Mouse (Mus musculus): Measurements from ENCODE around the gene Tlcd2.
"Not testable (repeated sequence)": the region's sequence is repeated elsewhere in the genome, so short reads cannot be mapped to it uniquely, and the experiment has no call there.

Tlcd2 gene

GRCm38 (mm10) chr11:75450304-75450908 is 11.1 kb upstream of the Tlcd2 start:
- DNase-seq (ENCODE audit: low spot score in 2 of 2), result peak; percentile 49 to 67

DNA sequence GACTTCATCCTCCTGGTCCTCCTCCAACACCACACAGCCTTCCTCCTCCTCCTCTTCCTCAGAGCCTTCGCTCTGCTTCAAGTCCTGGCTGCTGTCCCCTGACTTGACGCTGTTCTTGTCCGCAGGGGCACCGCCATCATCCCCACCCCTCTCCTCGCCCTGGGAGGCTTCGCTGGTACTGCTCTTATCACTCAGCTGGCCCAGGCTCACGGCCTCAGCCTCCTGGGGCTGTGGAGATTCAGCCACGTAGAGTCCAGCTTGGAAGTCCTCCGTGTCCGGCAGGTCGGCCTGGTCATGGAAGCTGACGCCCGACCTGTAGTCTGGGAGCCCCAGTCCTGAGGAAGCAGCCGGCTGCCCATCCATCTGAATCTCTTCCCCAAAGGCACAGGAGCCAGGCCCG is 10.6 kb upstream of the Tlcd2 start:
- DNase-seq (ENCODE audit: low spot score in 2 of 2), result peak; percentile 47 to 76

GRCm38 (mm10) chr11:75452081-75452480 is 9.4 kb upstream of the Tlcd2 start:
- no peak for DNase-seq (ENCODE audit: low spot score in 2 of 2)

DNA sequence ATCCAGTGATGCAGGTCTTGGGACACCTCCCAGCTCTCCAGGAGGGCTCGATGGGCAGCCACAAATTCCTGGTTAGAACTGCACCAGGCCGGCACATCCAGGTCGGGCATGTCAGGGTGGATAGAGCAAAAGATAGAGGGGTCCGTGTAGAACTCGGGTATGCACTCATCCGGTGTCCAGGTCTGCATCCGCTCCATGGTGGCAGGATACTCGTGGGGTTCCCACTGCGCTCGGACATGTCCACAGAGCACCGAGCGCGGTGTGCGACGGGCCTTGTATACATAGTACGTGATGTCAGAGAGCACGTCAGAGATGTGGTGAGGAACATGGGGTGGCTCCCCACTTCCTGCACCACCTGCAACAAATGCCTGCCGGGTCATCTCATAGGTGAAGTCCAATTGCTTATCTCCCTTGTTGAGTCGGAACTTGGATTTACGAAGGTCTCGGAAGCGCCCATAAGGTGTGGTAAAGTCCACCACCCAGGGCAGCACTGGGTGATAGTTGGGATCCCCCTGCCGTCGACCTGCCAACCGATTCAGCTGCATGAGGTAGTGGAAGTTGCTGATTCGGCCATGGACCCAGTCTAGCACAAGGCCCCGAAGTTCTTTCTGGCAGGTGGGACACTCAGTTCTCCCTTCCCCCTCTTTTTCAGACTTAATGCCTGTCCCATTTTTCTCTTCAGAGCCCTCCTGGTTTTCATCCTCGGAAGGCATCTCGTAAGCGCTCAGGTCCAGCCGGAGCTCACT is 8.5 kb upstream of the Tlcd2 start:
- no peak for DNase-seq (ENCODE audit: low spot score in 2 of 2)

GRCm38 (mm10) chr11:75453991-75454930 is 7.3 kb upstream of the Tlcd2 start, which contains the start of gene Wdr81:
Gene Wdr81 (minus strand): TSS chr11:75454717.
- peak; percentile 85 to 91 for DNase-seq (ENCODE audit: low spot score in 2 of 2)

GRCm38 (mm10) chr11:75455041-75455736 is 6.3 kb upstream of the Tlcd2 start:
- no peak for DNase-seq (ENCODE audit: low spot score in 2 of 2)

DNA sequence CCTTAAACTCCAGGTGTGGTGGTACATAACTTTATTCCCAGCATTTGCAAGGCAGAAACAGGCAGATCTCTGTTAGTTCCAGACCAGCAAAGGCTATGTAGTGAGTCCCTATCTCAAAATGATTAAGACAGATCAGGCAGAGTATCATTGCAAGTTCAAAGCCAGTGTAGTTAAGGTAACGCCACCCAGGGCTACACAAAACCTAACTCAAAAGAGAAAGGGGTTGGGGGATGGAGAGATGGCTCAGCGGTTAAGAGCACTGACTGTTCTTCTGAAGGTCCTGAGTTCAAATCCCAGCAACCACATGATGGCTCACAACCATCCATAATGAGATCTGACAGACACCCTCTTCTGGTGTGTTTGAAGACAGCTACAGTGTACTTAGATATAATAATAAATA is 5.5 kb upstream of the Tlcd2 start:
- not testable (repeated sequence) for DNase-seq (ENCODE audit: low spot score in 2 of 2)

GRCm38 (mm10) chr11:75456440-75456871 is 5.1 kb upstream of the Tlcd2 start:
- no peak for DNase-seq (ENCODE audit: low spot score in 2 of 2)

DNA sequence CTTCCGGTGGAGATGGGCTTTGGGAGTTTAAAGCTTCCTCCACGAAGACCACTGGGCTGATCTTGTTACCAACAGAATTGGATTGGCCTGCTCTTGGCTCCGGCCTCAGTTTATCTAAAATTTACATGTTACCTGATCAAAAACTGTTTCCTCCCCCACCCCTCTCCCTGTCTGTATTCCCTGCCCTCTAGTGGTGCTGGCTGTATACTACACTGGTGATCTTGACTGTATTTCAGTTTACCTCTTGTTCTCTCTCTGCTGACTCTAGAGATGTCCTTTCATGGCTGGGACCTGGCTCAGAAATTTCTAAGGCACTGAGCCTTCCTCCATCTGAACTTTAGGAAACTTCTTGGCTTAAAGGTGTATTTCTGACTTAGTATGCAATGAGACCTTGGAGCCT is 3.3 kb upstream of the Tlcd2 start:
- peak; percentile 55 to 74 for DNase-seq (ENCODE audit: low spot score in 2 of 2)

GRCm38 (mm10) chr11:75458628-75459041 is 2.9 kb upstream of the Tlcd2 start:
- peak in 1 of 2 experiments; percentile 71 for DNase-seq (ENCODE audit: low spot score in 2 of 2)

DNA sequence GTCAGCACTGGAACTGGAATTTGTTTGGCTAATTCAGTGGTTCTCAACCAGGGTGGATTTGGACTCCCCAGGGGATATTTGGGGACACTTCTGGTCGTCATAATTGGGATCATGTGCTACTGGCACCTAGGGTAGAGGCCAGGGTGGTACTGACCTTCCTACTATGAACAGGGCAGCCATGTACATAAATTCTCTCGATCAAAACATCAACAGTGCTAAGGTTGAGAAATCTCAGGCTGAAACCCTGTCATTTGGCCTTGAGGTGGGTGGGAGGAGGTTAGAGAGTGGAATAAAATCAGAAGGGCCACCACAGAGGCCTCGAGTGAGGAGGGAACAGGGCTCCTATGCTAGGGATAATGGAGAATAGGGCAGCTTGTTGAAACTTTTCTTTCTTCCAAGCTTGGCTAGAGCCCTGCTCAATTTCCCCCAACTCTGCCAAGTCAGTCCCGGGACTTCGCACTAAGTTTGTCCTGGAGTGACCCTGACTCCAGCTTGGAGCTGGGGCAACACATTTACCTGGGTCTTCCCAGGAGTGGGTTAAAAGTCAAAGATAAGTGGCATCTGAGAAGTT is 2.3 kb upstream of the Tlcd2 start:
- no peak for DNase-seq (ENCODE audit: low spot score in 2 of 2)

DNA sequence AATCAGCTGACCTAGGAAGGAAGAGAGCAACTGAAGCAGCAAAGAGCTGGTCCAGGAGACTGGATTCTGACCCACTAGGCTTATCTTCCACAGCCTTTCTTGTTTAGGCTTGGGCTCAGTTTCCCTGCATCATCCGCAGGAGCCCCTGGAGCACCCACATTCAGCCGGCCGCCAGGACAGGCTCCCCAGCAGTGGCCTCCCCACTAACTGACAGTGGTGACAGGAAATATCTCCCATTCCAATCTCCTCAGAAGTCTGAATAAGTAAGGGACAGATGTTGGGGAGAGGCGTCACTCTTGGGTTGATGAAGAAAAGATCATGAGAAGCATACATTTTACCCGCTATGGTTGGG is 1.8 kb upstream of the Tlcd2 start:
- DNase-seq (ENCODE audit: low spot score in 2 of 2), result no peak

DNA sequence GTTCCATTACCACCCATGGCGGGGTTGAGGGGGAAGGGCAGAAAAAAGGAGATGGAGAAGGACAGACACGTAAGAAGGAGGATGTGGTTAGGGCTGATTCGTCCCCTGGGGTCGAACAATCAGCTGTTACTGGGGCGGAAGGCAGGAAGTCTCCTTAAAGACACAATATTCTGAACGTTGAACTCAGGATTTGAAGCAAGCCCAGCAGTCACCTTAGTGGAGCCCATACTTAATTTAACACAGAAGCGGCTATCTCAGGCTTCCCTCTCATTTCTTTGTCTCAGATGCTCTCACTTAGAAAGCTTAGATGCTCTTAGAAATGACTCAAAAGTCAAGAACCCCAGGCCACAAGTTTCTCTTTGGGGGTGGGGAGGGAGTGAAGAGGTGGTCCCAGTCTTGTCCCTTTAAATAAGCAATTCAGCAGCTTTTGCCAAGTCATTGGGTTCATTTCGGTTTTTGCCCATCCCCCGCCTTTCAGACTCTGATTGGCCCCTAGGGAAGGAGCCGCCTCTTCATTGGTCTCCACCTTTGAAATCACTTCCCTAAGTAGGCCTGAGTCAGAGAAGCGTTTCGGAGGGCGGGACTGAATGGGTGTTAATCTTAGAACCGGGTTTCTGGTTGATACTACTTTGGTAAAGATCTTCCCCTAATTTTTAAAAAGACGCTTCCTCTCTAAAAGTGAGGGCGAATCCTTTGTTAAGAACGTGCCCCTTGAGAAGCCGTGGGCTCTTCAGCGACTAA is 1.2 kb upstream of the Tlcd2 start:
- peak; percentile 89 to 90 for DNase-seq (ENCODE audit: low spot score in 2 of 2)

- no peak for DNase-seq (ENCODE audit: low spot score in 2 of 2)
Observed at GRCm38 (mm10) chr11:75461743-75462252, 283 bp downstream of the Tlcd2 start.

DNA sequence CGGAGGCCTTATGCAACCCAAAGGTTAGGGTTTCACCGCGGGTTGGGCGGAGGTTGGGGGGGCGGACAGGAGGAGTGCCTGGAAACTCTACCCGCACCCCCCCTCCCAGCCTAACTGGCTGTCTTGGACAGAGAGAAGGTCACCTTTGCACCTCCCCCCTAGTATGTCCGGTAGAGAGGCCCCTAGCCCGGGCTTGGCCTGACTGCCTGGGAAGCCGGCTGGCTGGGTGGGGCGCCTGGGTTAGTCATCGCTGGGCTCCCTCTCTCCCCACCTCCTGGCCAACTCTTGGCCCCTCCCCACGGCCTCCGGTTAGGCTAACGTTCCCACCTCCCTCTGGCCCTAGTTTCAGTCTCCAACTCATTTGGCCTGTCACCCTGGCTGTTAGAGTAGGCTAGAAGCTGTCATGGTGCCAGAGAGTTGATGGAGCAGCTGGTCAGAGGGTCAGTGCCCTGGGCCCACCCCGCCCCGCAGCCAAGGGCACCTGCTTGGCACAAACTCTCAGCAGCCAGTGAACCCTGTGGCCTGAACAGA is 803 bp downstream of the Tlcd2 start:
- DNase-seq (ENCODE audit: low spot score in 2 of 2), result peak; percentile 65 to 84

DNA sequence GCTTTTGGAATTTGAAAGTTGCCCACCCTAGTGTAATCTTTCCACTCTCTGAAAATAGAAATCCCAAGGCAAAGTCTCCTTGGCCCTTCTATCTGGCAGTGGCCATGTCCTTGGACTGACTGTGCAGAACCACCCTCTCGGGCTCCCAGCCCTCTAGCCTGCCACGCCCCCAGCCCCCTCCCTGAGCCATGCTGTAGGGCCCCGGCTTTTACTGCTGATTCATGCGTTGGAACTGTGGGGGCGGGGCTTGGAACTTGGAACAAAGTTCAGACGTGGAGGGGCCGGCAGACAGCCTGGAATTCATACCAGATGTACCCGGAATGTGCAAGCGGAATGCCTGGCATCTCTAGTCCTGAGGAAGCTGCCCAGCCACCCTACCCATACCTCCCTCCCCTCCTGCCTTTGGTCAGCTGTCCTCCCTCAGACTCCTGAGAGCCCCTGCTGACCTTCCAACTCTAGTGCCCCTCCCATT is 1.4 kb downstream of the Tlcd2 start:
- DNase-seq (ENCODE audit: low spot score in 2 of 2), result peak; percentile 77 to 85

DNA sequence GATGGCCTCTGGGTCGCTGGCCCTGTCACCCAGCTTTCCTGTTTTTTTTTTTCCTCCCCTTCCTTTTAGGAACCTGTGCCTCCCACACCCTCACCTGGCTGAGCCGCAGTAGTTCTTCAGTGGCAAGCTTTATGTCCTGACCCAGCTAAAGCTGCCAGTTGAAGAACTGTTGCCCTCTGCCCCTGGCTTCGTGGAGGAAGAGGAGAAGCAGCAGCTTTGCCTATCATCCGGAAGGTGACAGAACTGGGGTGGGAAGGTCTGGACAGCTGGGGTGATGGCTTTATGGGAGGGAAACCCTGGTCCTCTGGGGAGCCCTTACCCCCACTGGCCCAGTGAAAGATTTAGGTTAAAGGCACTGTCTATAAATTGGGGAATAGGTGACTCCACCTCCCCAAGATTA is 2.1 kb downstream of the Tlcd2 start:
- no peak for DNase-seq (ENCODE audit: low spot score in 2 of 2)

GRCm38 (mm10) chr11:75464417-75464816 is 2.9 kb downstream of the Tlcd2 start:
- no peak for DNase-seq (ENCODE audit: low spot score in 2 of 2)

- DNase-seq (ENCODE audit: low spot score in 2 of 2), result no peak
Observed at GRCm38 (mm10) chr11:75465051-75465450, 3.5 kb downstream of the Tlcd2 start.

Measured in spleen, postnatal 4 days (tissue).